Mouse (Mus musculus): ENCODE results near the gene Pex5l. TPM values are rescaled to one million over a fixed set of nuclear protein-coding genes. Genes with fewer than 3 reads are reported as not detected.

The Pex5l gene
- 1.3 and 1.6 TPM in 2 replicates for polyA plus RNA-seq (2016; fragmentation: Nextera tagmentation; extraction: Ambion mirVana)

DNA sequence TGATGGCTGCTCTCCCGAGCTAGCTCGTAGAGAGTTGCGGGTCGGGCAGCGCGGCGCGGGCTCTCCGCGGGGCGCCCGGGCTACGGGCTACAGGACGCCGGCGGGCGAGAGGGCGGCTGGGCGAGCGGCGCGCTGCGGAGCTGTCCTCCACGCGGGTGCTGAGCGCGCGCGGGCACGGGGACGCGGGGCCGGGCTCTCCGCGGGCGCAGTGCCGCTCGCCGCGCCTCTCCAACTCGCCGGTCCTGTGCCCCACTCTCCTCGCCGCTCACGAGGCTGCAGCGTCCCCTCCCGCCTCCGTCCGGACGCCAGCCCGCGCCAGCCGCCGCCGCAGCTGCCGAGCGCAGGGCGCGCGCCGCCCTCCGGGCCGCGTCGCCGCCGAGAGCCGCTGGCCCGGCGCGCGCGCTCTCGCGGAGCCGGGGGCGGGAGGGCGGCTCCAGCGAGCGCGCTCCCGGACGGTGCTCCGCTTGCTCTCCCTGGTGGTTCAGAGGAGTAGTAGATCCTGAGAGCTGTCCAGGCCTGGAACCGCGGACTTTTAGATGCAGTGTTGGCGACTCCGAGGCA lies at the start of gene Pex5l:
TSS of gene Pex5l (minus strand) at position 347 of the 561 bp plus-strand sequence.
- Histone ChIP-seq H3K4me2 (replicated peaks) (peak within 1 kb of the TSS; percentile 91), H3K9ac (replicated peaks) (peak within 1 kb of the TSS; percentile 71), H3K27ac (replicated peaks) (peak within 1 kb of the TSS; percentile 49; the same call in 1 of the 2 replicates), H3K9me3 (no peaks in the 10 kb centered on the region), H3K27me3 (peaks cover 42% of the 10 kb centered on the region), H3K4me3 (peak within 1 kb of the TSS; percentile 73), H3K36me3 (no peaks in the 10 kb centered on the region), H3K4me1 (peaks cover 13% of the 10 kb centered on the region; the same call in 1 of the 2 replicates)
- peak; percentile 96 for ATAC-seq (ENCODE audit: low FRiP score, low read depth)
- WGBS: under 1% methylated on average over 82 of the region's 88 CpGs

DNA sequence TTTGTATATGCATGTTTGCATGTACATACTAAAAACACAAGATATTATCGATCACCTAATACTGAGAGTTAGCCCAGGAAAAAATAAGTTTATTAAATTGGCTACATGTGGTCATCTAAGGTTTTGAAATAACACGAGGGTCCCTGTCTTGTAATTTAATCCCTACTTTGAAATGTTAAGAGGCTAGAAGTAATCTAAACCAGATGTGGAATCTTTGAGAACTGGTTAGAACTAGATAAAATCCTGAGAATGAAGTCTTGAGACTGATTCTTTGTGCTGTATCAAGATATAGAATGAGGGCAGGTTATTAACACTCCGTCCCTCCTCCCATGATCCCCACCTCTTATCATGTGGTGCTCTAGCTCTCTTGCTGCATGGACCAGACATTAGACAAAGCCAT lies 22.1 kb upstream of the Pex5l start:
- no peaks in the 10 kb centered on the region for H3K27me3 ChIP-seq
- H3K9me3 ChIP-seq: no peaks in the 10 kb centered on the region
- WGBS: 71% methylated on average over 3 of the region's 3 CpGs
- no peak overlapping the region for H3K27ac ChIP-seq (replicated peaks)
- no peak for ATAC-seq (ENCODE audit: low FRiP score, low read depth)
- H3K36me3 ChIP-seq: no peaks in the 10 kb centered on the region
- no peak overlapping the region for H3K4me3 ChIP-seq
- H3K9ac ChIP-seq (replicated peaks): no peak overlapping the region
- H3K4me2 ChIP-seq (replicated peaks): no peak overlapping the region
- no peaks in the 10 kb centered on the region for H3K4me1 ChIP-seq

DNA sequence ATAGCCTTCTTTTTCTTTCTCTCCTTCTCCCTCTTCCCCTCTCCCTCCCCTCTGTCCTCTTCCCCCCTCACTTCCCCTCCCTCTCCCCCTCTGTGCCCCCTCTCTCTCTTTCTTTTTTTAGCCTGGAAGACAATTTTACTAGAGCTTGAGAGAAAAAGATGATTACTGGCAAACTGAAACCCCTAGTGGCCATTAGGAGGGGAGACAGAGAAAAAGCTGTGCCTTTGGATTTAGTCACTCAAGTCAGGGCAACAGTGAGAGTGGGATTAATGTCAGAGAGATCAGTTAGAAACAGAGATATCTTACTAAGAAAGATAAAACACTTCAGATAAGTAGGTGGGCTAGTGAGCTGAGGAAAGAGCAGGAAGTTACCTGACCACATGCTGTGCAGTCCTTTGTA lies 20.8 kb upstream of the Pex5l start:
- H3K9me3 ChIP-seq: no peaks in the 10 kb centered on the region
- ATAC-seq (ENCODE audit: low FRiP score, low read depth): no peak
- no peak overlapping the region for H3K27ac ChIP-seq (replicated peaks)
- H3K27me3 ChIP-seq: no peaks in the 10 kb centered on the region
- H3K4me2 ChIP-seq (replicated peaks): no peak overlapping the region
- no peak overlapping the region for H3K4me3 ChIP-seq
- no peaks in the 10 kb centered on the region for H3K36me3 ChIP-seq
- no peaks in the 10 kb centered on the region for H3K4me1 ChIP-seq
- H3K9ac ChIP-seq (replicated peaks): no peak overlapping the region

DNA sequence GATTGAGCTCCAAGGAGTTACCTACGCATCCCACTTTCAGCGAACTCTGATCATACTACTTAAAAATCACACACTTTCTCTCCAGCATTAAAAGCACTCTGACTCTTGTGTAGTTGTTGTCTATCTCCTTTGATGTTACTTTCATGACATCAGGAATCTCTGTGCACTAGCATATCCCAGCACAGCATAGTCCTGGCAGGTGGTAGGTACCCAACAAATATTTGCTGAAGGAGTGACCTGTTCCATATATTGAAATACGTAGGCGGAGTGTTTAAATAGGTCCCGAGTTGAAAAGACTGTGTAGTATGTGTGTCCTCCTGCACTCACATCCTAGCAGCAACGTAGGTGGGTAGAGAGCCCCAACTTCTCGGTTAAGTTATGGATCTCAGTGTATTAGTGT lies 545 bp upstream of the Pex5l start:
- Histone ChIP-seq H3K4me2 (replicated peaks) (peak overlapping the region; percentile 91), H3K27me3 (peaks cover 42% of the 10 kb centered on the region), H3K4me1 (peaks cover 13% of the 10 kb centered on the region; the same call in 1 of the 2 replicates), H3K36me3 (no peaks in the 10 kb centered on the region), H3K4me3 (peak overlapping the region; percentile 73), H3K9ac (replicated peaks) (no peak overlapping the region), H3K27ac (replicated peaks) (no peak overlapping the region), H3K9me3 (no peaks in the 10 kb centered on the region)
- 78% methylated on average over 7 of the region's 7 CpGs for WGBS
- ATAC-seq (ENCODE audit: low FRiP score, low read depth): peak; percentile 8; the same call in 1 of the 2 replicates

DNA sequence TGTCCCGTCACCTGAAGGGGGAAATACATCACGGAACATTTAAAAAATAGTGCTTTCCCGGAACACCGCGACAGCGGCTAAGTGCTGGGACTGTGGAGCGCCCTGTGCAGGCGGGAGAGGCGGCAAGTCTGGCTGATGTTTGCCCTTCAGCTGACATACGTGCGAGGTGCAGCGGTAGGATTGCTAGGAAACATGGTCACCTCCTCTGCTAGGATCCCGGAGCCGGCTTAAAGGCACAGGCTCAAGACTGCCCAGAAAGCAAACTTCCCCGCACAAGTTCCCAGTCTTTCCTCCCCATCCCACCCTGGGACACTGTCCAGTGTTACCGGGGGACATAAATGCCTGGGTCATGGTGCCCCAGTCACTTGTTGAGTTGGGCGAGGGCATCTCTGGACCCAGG lies 649 bp downstream of the Pex5l start:
- no peak; the same call in none of the 2 replicates for ATAC-seq (ENCODE audit: low FRiP score, low read depth)
- no peak overlapping the region for H3K27ac ChIP-seq (replicated peaks)
- under 1% methylated on average over 17 of the region's 17 CpGs for WGBS

DNA sequence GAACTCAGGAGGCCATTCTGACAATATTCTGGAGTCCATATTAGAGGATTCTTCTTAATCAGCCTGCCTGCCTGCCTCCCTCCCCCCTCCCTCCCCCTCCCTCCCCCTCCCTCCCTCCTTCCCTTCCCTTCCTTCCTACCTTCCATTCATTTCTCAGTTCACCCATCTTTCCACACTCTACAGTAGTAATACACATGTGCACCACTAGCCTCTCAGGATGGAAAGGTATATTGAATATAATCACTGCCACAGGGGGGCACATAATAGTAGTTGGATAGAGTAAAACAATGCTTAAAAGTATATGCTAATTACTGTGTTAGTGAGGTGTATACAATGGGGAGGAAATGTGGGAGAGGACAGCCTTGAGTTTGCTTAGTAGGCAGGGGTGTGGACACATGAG lies 13.1 kb downstream of the Pex5l start:
- Histone ChIP-seq H3K36me3 (no peaks in the 10 kb centered on the region), H3K9me3 (no peaks in the 10 kb centered on the region), H3K4me1 (no peaks in the 10 kb centered on the region), H3K27me3 (no peaks in the 10 kb centered on the region), H3K4me3 (no peak overlapping the region), H3K9ac (replicated peaks) (no peak overlapping the region), H3K27ac (replicated peaks) (no peak overlapping the region), H3K4me2 (replicated peaks) (no peak overlapping the region)
- ATAC-seq (ENCODE audit: low FRiP score, low read depth): peak; percentile 44; the same call in 1 of the 2 replicates

More for the DNA sequence above, 649 bp downstream of the Pex5l start:
- peak overlapping the region; percentile 91 for H3K4me2 ChIP-seq (replicated peaks)
- H3K36me3 ChIP-seq: no peaks in the 10 kb centered on the region
- H3K4me3 ChIP-seq: peak overlapping the region; percentile 73
- H3K27me3 ChIP-seq: peaks cover 42% of the 10 kb centered on the region
- H3K4me1 ChIP-seq: peaks cover 13% of the 10 kb centered on the region; the same call in 1 of the 2 replicates
- no peaks in the 10 kb centered on the region for H3K9me3 ChIP-seq
- peak overlapping the region; percentile 71 for H3K9ac ChIP-seq (replicated peaks)

DNA sequence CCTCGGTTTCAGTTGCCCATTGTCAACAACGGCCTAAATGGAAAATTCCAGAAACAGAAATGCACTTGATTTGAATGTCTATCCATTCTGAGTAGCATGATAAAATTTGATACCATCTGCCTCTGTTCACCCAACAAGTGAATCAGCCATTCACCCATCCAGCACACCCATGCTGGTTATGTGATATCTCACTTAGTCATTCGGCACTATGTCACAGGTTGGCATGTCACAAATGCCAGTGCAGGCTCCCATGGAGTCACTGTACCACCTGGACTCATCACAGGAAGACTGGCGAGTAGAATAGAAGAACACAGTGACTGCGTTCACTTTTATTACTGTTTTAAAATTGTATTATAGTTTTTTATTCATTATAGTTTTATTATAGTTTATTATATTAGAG lies 18.3 kb downstream of the Pex5l start:
- H3K9ac ChIP-seq (replicated peaks): no peak overlapping the region
- WGBS: 87% methylated on average over 5 of the region's 5 CpGs
- no peaks in the 10 kb centered on the region for H3K36me3 ChIP-seq
- H3K27ac ChIP-seq (replicated peaks): no peak overlapping the region
- H3K4me3 ChIP-seq: no peak overlapping the region
- H3K9me3 ChIP-seq: no peaks in the 10 kb centered on the region
- no peaks in the 10 kb centered on the region for H3K27me3 ChIP-seq
- H3K4me1 ChIP-seq: no peaks in the 10 kb centered on the region
- no peak overlapping the region for H3K4me2 ChIP-seq (replicated peaks)
- ATAC-seq (ENCODE audit: low FRiP score, low read depth): no peak

DNA sequence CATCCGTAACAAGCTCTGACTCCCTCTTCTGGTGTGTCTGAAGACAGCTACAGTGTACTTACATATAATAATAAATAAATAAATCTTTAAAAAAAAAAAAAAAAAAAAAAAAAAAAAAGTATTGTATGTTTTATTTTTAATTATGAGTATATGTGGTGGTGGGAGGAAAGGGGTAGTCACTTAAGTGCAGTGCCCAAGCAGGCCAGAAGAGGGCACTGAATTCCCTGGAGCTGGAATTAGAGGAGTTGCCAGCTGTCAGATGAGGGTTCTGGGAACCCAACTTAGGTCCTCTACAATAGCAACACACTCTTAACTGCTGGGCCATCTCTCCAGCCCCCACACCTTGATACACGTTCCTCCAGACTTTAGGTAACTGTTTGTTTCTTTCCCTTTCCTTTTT lies 37.3 kb downstream of the Pex5l start:
- Histone ChIP-seq H3K36me3 (no peaks in the 10 kb centered on the region), H3K4me2 (replicated peaks) (no peak overlapping the region), H3K4me3 (no peak overlapping the region), H3K27ac (replicated peaks) (no peak overlapping the region), H3K27me3 (no peaks in the 10 kb centered on the region), H3K9me3 (no peaks in the 10 kb centered on the region), H3K4me1 (no peaks in the 10 kb centered on the region), H3K9ac (replicated peaks) (no peak overlapping the region)
- WGBS: 84% methylated on average over 2 of the region's 2 CpGs
- ATAC-seq (ENCODE audit: low FRiP score, low read depth): no peak

DNA sequence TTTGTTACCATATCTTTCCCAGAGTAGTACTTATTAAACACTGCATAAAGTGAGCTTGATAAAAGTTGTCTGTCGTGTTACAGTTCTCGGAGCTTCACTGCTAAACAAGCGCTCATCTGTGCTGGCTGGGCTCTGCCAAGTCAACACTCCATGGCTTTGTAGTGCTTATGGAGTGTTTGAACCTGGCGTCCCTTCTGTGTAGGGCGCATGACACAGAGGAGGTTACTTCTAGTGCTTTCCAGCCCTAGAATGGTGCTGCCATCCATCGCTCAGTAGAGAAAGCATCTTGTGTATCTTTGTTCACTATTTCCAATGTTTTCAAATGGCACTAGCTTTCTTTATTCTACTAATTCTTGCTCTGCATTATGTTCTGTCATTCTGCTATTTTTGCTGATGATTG lies 39.5 kb downstream of the Pex5l start:
- H3K27me3 ChIP-seq: no peaks in the 10 kb centered on the region
- H3K4me1 ChIP-seq: no peaks in the 10 kb centered on the region
- no peak overlapping the region for H3K9ac ChIP-seq (replicated peaks)
- H3K27ac ChIP-seq (replicated peaks): no peak overlapping the region
- no peaks in the 10 kb centered on the region for H3K36me3 ChIP-seq
- ATAC-seq (ENCODE audit: low FRiP score, low read depth): no peak
- no peak overlapping the region for H3K4me3 ChIP-seq
- no peak overlapping the region for H3K4me2 ChIP-seq (replicated peaks)
- no peaks in the 10 kb centered on the region for H3K9me3 ChIP-seq
- WGBS: 92% methylated on average over 6 of the region's 6 CpGs

DNA sequence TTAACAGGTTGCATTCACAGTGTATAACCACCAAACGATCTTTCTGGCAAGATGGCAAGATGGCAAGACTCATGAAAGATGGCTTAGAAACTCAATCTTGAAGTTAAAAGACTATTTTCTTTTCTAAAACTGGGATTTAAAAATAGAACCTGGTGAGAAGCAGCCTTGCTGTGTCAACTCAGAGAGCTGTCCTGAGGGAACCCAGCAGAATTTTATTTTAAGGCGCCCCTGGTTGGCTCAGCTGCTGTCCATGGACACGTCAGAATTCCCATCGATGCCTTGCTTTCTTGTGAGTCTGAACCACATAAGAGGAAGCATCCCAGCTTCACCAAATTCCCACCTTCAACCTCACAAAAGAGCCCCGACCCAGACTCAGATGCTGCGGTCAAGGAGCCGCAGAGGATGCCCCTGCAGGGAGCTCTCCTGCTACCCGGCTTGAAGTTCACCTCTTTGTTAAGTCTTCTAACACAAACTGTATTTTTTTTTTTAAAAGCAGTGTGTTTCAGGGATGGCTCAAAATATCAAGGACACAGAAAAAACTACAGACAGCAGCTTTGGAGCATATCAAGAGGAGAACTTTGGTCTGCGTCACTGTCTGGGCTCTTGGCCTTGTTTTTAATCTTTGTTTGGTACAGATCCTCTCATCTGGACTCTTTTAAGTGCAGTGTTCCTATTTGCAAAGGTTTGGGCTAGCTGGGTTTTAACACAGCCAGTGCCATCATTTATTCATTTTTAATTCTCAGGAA lies 44.3 kb downstream of the Pex5l start:
- ATAC-seq (ENCODE audit: low FRiP score, low read depth): no peak
- Histone ChIP-seq H3K4me3 (no peak overlapping the region), H3K27me3 (no peaks in the 10 kb centered on the region), H3K27ac (replicated peaks) (no peak overlapping the region), H3K9ac (replicated peaks) (no peak overlapping the region), H3K4me2 (replicated peaks) (no peak overlapping the region), H3K4me1 (no peaks in the 10 kb centered on the region), H3K9me3 (no peaks in the 10 kb centered on the region), H3K36me3 (no peaks in the 10 kb centered on the region)
- WGBS: 72% methylated on average over 9 of the region's 9 CpGs

DNA sequence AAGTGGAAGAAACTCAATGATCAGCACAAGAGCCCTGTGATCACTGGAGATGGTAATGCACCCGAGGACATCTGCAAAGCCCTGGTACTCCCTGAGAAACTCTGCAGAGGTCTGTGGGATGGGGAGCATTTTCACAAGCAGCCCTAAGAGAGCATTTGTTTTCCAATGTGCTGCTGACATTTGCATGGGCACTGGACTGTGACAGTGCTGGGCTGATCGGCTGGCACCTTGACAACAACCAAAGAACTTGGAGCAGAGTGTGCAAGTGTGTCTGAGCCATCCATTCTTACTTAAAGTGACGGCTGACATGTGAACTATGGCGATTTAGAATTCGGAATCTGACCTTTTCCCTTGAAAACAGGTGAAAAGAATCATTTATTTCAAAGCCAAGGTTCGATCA lies 49.4 kb downstream of the Pex5l start:
- Histone ChIP-seq H3K4me1 (peaks cover 15% of the 10 kb centered on the region), H3K27me3 (no peaks in the 10 kb centered on the region; the same call in 1 of the 2 replicates), H3K36me3 (no peaks in the 10 kb centered on the region), H3K9me3 (no peaks in the 10 kb centered on the region), H3K4me2 (replicated peaks) (no peak overlapping the region), H3K9ac (replicated peaks) (no peak overlapping the region), H3K27ac (replicated peaks) (no peak overlapping the region), H3K4me3 (no peak overlapping the region)
- WGBS: 44% methylated on average over 6 of the region's 6 CpGs
- ATAC-seq (ENCODE audit: low FRiP score, low read depth): no peak

DNA sequence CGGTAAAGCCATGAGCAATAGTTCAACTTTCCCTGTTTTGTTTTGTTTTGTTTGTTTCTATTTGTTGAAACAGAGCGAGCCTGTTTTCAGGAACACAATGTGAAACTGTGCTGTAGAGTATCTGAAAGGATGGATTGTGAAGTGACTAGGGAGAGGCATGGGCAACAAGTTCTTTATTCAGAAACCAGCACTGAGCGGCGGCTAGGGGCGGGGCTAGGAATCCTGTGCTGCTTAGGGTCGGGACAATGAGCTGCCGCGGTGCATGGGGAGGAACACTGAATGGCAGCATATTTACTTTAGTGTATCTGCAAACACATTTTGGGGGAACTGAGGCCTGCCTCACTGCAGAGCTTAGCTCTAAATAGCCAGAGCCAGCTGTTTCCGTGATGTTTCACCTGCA lies 53.0 kb downstream of the Pex5l start:
- H3K36me3 ChIP-seq: no peaks in the 10 kb centered on the region
- H3K9ac ChIP-seq (replicated peaks): no peak overlapping the region
- peaks cover 15% of the 10 kb centered on the region for H3K4me1 ChIP-seq
- peak overlapping the region; percentile 40 for H3K4me2 ChIP-seq (replicated peaks)
- no peak overlapping the region for H3K27ac ChIP-seq (replicated peaks)
- no peaks in the 10 kb centered on the region for H3K9me3 ChIP-seq
- 0 out of 2 replicates have a peak overlapping the region, but pooled peaks have one; percentile 9 for H3K4me3 ChIP-seq
- H3K27me3 ChIP-seq: no peaks in the 10 kb centered on the region; the same call in 1 of the 2 replicates
- ATAC-seq (ENCODE audit: low FRiP score, low read depth): peak; percentile 94
- 14% methylated on average over 9 of the region's 9 CpGs for WGBS
